Mouse (Mus musculus) liver, postnatal 0 days (tissue): Measurements from ENCODE around the gene Ccdc185.

ENCODE experiments used
- CTCF ChIP-seq: sonication (generic); IDR thresholded peaks from 2 replicates; pipeline ENCODE4 v1.5.1; 2016; ENCODE audit warnings: antibody characterized with exemption, low read depth
- EP300 ChIP-seq: IDR thresholded peaks from 2 replicates; pipeline ENCODE4 v1.6.1; 2016; ENCODE audit warnings: antibody characterized with exemption, low read depth, mild to moderate bottlenecking

DNA sequence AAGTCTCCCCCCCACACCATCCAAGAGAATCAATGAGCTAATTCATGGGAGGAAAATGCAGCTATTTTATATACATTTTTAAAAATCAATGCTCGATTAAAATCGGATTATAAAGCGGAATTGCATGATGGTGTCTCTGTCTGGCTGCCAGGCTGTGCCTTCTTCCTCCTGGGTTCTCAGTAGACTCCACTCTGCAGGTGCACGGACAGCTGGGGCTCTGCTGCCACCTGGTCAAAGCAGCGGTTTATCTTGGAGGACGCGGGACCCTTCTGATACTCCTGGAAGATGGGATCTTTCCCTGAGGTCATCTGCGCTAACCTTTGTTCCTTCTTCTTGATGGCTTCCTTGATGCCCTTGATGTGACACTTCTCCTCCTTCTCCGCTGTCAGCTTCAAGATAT is 1.9 kb downstream of the Ccdc185 start:
- TF ChIP-seq EP300, result no peak
- no peak for TF ChIP-seq CTCF
